Mouse (Mus musculus): ENCODE data around the gene 4931423N10Rik.

GRCm38 (mm10) chr2:23172305-23172704, 35.0 kb upstream of the 4931423N10Rik start:
- TF ChIP-seq CTCF (IDR thresholded peaks at IDR 0.05; ENCODE audit: low read depth) (no peak), EP300 (IDR thresholded peaks at IDR 0.05; ENCODE audit: low read depth) (no peak)

Measured in heart, postnatal 0 days (tissue).